Mouse (Mus musculus) hindbrain, embryonic 10.5 days (tissue): ENCODE data around the gene Retnlb. TPM values are rescaled to one million over a fixed set of nuclear protein-coding genes. Genes with fewer than 3 reads are reported as not detected.

Experiments used
- DNase-seq: peaks from one replicate; pipeline ENCODE4 v3.0.0-alpha.2; 2017; ENCODE audit warnings: low spot score
- H3K27ac ChIP-seq: fragments of 300-500 bp; sonication (generic); 2 replicates; pipeline ENCODE4 v1.5.1; 2016; ENCODE audit warnings: mild to moderate bottlenecking, moderate library complexity
- H3K27me3 ChIP-seq: fragments of 300-500 bp; sonication (generic); 2 replicates; pipeline ENCODE4 v1.6.1; 2016; ENCODE audit warnings: mild to moderate bottlenecking; ENCODE audit not compliant: poor library complexity, insufficient read depth, severe bottlenecking
- H3K36me3 ChIP-seq: fragments of 300-500 bp; sonication (generic); 2 replicates; pipeline ENCODE4 v1.6.1; 2016; ENCODE audit warnings: mild to moderate bottlenecking, moderate library complexity
- H3K4me1 ChIP-seq: fragments of 300-500 bp; sonication (generic); replicated peaks from 2 replicates; pipeline ENCODE4 v1.6.1; 2016; ENCODE audit warnings: mild to moderate bottlenecking
- H3K4me3 ChIP-seq: fragments of 300-500 bp; sonication (generic); 2 replicates; pipeline ENCODE4 v1.5.1; 2016; ENCODE audit warnings: mild to moderate bottlenecking, moderate library complexity
- H3K9me3 ChIP-seq: fragments of 300-500 bp; sonication (generic); 2 replicates; pipeline ENCODE4 v1.6.1; 2016; ENCODE audit warnings: mild to moderate bottlenecking, moderate library complexity
- WGBS: fragments of 180-500 bp; shearing (Covaris S2); methylation state at CpG from one replicate; pipeline ENCODE4 v1.1.7; 2016; 5-methylcytosine and 5-hydroxymethylcytosine counted together
- polyA plus RNA-seq: library from polyadenylated mRNA; unstranded; fragments of >200 nt; fragmentation: Nextera tagmentation; extraction: Ambion mirVana; gene quantifications from 2 replicates; pipeline ENCODE4 v1.2.1, GENCODE M21; 2016

Gene Retnlb
- polyA plus RNA-seq: not detected in 2 replicates

- no peaks in the 10 kb centered on the region for H3K27me3 ChIP-seq
- no peak within 1 kb of the TSS for H3K27ac ChIP-seq
- no peaks in the 10 kb centered on the region for H3K4me1 ChIP-seq
- DNase-seq: no peak
- no peaks in the 10 kb centered on the region for H3K9me3 ChIP-seq
- no peak within 1 kb of the TSS for H3K4me3 ChIP-seq
- H3K36me3 ChIP-seq: no peaks in the 10 kb centered on the region
- 95% methylated on average over 2 of the region's 2 CpGs for WGBS
These were observed at the start of gene Retnlb for GRCm38 (mm10) chr16:48816695-48817094. TSS of gene Retnlb (plus strand) at chr16:48816856.

GRCm38 (mm10) chr16:48769183-48769582 is 47.5 kb upstream of the Retnlb start:
- no peaks in the 10 kb centered on the region for H3K9me3 ChIP-seq
- no peak overlapping the region for H3K4me3 ChIP-seq
- H3K27me3 ChIP-seq: no peaks in the 10 kb centered on the region
- H3K4me1 ChIP-seq: no peaks in the 10 kb centered on the region
- no peak for DNase-seq
- no peak overlapping the region for H3K27ac ChIP-seq
- WGBS: 89% methylated on average over 3 of the region's 3 CpGs
- no peaks in the 10 kb centered on the region for H3K36me3 ChIP-seq

- Histone ChIP-seq H3K27ac (no peak within 1 kb of the TSS), H3K9me3 (no peaks in the 10 kb centered on the region), H3K4me3 (no peak within 1 kb of the TSS), H3K36me3 (no peaks in the 10 kb centered on the region), H3K4me1 (no peaks in the 10 kb centered on the region), H3K27me3 (no peaks in the 10 kb centered on the region)
- 85% methylated on average over 3 of the region's 3 CpGs for WGBS
- DNase-seq: no peak
These were observed 44.6 kb upstream of the Retnlb start, which contains the start of gene Trat1 for GRCm38 (mm10) chr16:48771971-48772445. TSS of gene Trat1 (minus strand) at chr16:48772021.

- H3K27me3 ChIP-seq: no peaks in the 10 kb centered on the region
- 68% methylated on average over 2 of the region's 2 CpGs for WGBS
- DNase-seq: no peak
These were observed 39.4 kb upstream of the Retnlb start for GRCm38 (mm10) chr16:48777254-48777653.

GRCm38 (mm10) chr16:48786258-48786657 is 30.4 kb upstream of the Retnlb start:
- DNase-seq: no peak
- Histone ChIP-seq H3K4me3 (no peak overlapping the region), H3K27ac (no peak overlapping the region), H3K4me1 (no peaks in the 10 kb centered on the region), H3K9me3 (no peaks in the 10 kb centered on the region), H3K36me3 (no peaks in the 10 kb centered on the region), H3K27me3 (no peaks in the 10 kb centered on the region)
- 89% methylated on average over 3 of the region's 3 CpGs for WGBS

More at GRCm38 (mm10) chr16:48777254-48777653, 39.4 kb upstream of the Retnlb start:
- Histone ChIP-seq H3K27ac (no peak overlapping the region), H3K4me1 (no peaks in the 10 kb centered on the region), H3K36me3 (no peaks in the 10 kb centered on the region), H3K4me3 (no peak overlapping the region), H3K9me3 (no peaks in the 10 kb centered on the region)

GRCm38 (mm10) chr16:48788704-48789185 is 27.9 kb upstream of the Retnlb start:
- no peak overlapping the region for H3K27ac ChIP-seq
- no peaks in the 10 kb centered on the region for H3K27me3 ChIP-seq
- DNase-seq: no peak
- H3K9me3 ChIP-seq: no peaks in the 10 kb centered on the region
- no peaks in the 10 kb centered on the region for H3K36me3 ChIP-seq
- 85% methylated on average over 4 of the region's 4 CpGs for WGBS
- no peak overlapping the region for H3K4me3 ChIP-seq
- no peaks in the 10 kb centered on the region for H3K4me1 ChIP-seq

GRCm38 (mm10) chr16:48798285-48798684 is 18.4 kb upstream of the Retnlb start:
- no peak overlapping the region for H3K27ac ChIP-seq
- no peaks in the 10 kb centered on the region for H3K27me3 ChIP-seq
- no peak for DNase-seq
- no peaks in the 10 kb centered on the region for H3K36me3 ChIP-seq
- no peaks in the 10 kb centered on the region for H3K4me1 ChIP-seq
- 85% methylated on average over 3 of the region's 3 CpGs for WGBS
- H3K9me3 ChIP-seq: no peaks in the 10 kb centered on the region
- H3K4me3 ChIP-seq: no peak overlapping the region

- H3K4me3 ChIP-seq: no peak overlapping the region
- no peaks in the 10 kb centered on the region for H3K9me3 ChIP-seq
- DNase-seq: no peak
- no peaks in the 10 kb centered on the region for H3K4me1 ChIP-seq
- no peaks in the 10 kb centered on the region for H3K36me3 ChIP-seq
- H3K27me3 ChIP-seq: no peaks in the 10 kb centered on the region
- 87% methylated on average over 3 of the region's 3 CpGs for WGBS
- H3K27ac ChIP-seq: no peak overlapping the region
These were observed 17.2 kb upstream of the Retnlb start for GRCm38 (mm10) chr16:48799470-48799869.

GRCm38 (mm10) chr16:48800906-48801305 is 15.8 kb upstream of the Retnlb start:
- no peak for DNase-seq

GRCm38 (mm10) chr16:48805412-48805811 is 11.2 kb upstream of the Retnlb start:
- H3K4me3 ChIP-seq: no peak overlapping the region
- WGBS: 82% methylated on average over 1 of the region's 1 CpGs
- DNase-seq: no peak
- no peaks in the 10 kb centered on the region for H3K36me3 ChIP-seq
- no peaks in the 10 kb centered on the region for H3K27me3 ChIP-seq
- no peak overlapping the region for H3K27ac ChIP-seq
- no peaks in the 10 kb centered on the region for H3K9me3 ChIP-seq
- no peaks in the 10 kb centered on the region for H3K4me1 ChIP-seq

More at GRCm38 (mm10) chr16:48800906-48801305, 15.8 kb upstream of the Retnlb start:
- no peaks in the 10 kb centered on the region for H3K4me1 ChIP-seq
- H3K9me3 ChIP-seq: no peaks in the 10 kb centered on the region
- no peaks in the 10 kb centered on the region for H3K36me3 ChIP-seq
- H3K27me3 ChIP-seq: no peaks in the 10 kb centered on the region
- H3K4me3 ChIP-seq: no peak overlapping the region
- WGBS: 89% methylated on average over 2 of the region's 2 CpGs
- no peak overlapping the region for H3K27ac ChIP-seq

- Histone ChIP-seq H3K9me3 (no peaks in the 10 kb centered on the region), H3K27me3 (no peaks in the 10 kb centered on the region), H3K4me1 (no peaks in the 10 kb centered on the region), H3K4me3 (no peak overlapping the region), H3K36me3 (no peaks in the 10 kb centered on the region), H3K27ac (no peak overlapping the region)
- no peak for DNase-seq
- 90% methylated on average over 1 of the region's 1 CpGs for WGBS
These were observed 10.1 kb upstream of the Retnlb start for GRCm38 (mm10) chr16:48806521-48806920.

GRCm38 (mm10) chr16:48809374-48809773 is 7.3 kb upstream of the Retnlb start:
- 57% methylated on average over 2 of the region's 2 CpGs for WGBS
- no peak for DNase-seq
- Histone ChIP-seq H3K4me1 (no peaks in the 10 kb centered on the region), H3K36me3 (no peaks in the 10 kb centered on the region), H3K27ac (no peak overlapping the region), H3K4me3 (no peak overlapping the region), H3K27me3 (no peaks in the 10 kb centered on the region), H3K9me3 (no peaks in the 10 kb centered on the region)

- Histone ChIP-seq H3K27me3 (no peaks in the 10 kb centered on the region), H3K27ac (no peak overlapping the region), H3K4me3 (no peak overlapping the region), H3K36me3 (no peaks in the 10 kb centered on the region), H3K9me3 (no peaks in the 10 kb centered on the region), H3K4me1 (no peaks in the 10 kb centered on the region)
- WGBS: 83% methylated on average over 7 of the region's 7 CpGs
- DNase-seq: no peak
These were observed 4.7 kb upstream of the Retnlb start for GRCm38 (mm10) chr16:48811881-48812436.
